Mouse (Mus musculus): ENCODE results near the gene Smim20.
A peak's percentile ranks its signal among the peaks of the same experiment; 100 is the strongest.

Gene Smim20

DNA sequence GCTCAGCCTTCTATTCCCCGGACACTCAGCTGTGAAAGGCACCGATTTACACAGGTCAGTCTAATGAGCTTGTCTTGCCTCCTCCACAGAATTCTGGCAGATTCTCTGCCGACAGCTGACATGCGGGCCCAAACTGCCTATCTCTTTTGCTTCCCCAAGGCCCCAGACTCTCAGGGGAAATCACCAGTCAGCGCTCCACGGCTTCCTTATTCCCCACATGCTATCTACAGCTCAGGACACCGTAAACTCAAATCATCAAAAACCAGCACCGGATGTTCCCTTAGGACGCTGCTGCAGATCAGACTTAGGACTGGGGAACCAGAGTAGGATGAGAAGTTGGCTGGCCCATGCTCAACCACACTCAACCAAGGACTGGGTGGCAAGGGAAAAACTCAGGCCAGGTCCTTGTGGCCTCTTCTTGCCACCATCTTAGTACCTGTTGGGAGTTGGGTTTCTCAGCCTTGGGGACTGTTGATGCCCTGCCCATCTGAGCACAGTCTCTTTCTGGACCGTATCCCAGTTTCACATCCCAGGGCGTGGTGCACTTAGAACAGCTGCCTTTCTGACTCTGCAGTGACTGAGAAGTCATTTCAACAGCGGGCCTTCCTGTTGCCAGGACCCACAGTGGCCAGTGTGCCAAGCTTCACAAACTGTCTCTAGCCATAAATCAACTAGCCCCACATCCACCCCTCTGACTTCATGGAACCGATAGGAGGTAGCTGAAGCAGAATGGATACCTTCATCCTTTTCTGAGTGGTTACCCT, 47.7 kb downstream of the Smim20 start:
- no peak for DNase-seq

DNA sequence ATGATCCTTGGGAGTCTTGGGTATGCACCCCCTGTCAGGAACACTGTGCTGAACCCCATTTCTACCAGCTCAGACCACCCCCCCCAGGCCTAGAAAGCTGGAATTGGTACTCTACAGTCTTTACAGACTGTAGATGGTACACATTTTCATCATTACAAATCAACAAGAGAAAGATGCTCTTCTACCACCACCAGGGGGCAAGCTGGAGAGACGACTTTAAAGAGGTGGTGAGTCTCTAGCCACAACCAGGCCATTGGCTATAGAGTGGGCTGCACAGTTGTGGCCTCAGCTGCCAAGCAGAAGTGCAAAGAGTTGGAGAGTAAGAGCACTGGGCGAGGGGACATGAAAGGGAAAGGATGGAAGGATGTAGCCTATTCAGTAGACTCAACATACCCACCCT, 48.9 kb downstream of the Smim20 start:
- no peak for DNase-seq

DNA sequence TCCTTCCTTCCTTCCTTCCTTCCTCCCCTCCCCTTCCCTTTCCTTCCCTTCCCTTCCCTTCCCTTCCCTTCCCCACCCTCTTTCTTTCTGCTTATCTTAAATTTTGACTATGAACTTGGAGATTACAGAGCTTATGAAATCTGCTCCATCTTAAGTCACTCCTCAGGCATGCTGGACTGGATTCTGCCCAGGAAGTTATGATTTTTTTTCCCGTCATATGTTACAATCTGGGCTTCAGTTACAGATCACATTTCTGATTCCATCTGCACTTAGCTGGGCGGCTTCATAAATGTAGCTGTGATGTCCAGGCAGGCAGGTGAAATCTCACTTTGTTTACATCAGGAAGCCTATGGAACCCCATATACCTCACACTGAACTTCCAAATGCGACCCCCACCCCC, 50.5 kb downstream of the Smim20 start:
- DNase-seq, result no peak

DNA sequence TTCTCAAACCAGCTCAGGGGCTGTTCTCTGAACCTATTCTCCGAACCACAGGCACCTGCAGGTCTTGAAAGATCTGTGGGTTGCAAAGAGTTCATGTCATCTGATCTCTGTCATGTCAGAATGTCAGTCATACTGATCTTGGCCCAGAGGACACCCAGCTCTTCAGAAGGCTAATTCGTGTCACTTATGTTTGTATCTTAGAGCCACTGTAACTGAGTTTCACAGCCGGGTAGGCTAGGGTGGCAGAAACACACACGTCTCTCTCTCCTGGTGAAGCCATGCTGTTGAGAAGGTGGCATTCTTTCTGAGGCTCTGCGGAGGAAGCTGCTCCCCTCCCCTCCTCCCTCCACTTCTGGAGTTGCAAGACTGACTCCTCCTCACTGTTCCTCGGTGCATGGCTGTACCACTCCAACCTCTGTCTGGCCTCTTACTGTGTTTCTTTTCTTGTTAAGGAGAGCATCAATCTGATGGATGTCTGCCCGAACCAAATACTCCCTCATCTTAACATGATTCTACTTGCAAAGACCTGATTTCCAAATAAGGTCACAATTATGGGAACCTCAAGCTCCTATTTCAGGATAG, 51.1 kb downstream of the Smim20 start:
- DNase-seq, result no peak

DNA sequence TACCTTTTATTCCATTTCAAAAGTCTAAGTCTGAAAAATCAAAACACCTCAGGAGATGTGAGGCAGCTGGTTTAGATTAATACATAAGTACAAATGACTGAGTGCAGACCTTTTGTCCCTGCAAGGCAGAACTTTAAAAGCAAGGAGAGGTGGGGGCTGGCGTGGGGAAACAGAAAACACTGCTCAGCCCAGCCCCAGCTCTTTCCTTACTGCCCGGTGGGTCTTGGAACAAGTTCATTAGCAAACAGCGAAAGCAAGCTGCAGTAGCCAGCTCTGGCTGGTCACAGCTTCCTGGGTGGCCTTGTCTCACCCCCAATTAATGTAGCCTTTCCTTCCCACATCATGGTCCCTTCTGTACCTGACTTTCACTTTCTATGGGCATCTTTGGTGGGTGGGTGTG, 53.4 kb downstream of the Smim20 start:
- DNase-seq, result no peak

- DNase-seq, result no peak
Observed at GRCm38 (mm10) chr5:53321901-53322300, 55.0 kb downstream of the Smim20 start.

GRCm38 (mm10) chr5:53322471-53322870, 55.6 kb downstream of the Smim20 start:
- DNase-seq, result no peak

DNA sequence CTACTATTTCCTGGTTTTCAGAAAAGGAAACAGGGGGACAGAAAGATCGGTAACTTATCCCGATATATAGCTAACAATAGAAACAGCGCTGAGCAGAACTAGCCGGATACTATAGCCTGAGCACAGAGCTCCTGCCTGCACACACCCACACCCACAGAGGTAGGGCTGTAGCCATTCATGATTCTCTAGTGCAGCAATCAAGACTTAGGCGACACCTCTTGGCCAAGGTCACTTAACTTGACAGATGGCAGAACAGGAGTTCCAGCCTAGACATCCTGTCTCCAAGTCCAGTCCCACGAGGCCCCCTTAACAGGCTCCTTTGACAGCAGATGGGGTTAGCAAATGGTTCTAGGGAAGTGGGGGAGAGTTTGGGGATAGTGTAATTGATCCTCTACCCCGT, 56.2 kb downstream of the Smim20 start:
- no peak for DNase-seq

GRCm38 (mm10) chr5:53324256-53324655, 57.4 kb downstream of the Smim20 start:
- DNase-seq, result no peak

DNA sequence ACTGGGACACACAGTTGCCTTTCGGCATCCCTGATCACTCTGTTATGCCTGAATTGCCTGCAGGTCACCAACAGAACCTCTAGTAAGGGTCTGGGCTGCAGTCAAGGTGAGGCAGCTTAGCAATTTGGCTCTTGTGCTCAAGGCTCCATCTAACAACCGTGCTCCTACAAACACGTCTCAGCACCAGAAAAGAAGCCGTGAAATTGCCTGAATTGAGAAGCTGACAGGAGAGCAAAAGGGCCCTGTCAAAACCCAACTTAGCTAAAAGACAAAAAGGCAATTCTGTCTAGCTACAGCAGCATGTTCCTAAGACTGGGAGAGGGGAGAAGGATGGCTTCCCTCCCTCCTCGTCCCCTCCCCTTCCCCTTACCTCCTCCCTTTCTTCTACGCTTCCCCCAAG, 57.9 kb downstream of the Smim20 start:
- no peak for DNase-seq

- DNase-seq, result peak; percentile 61
Observed at GRCm38 (mm10) chr5:53326023-53326422, 59.1 kb downstream of the Smim20 start.

GRCm38 (mm10) chr5:53326491-53326890, 59.6 kb downstream of the Smim20 start:
- DNase-seq, result no peak
